Mouse (Mus musculus): Measurements from ENCODE around the gene Raet1d.
"Not testable (repeated sequence)": the region's sequence is repeated elsewhere in the genome, so short reads cannot be mapped to it uniquely, and the experiment has no call there.

Gene Raet1d

DNA sequence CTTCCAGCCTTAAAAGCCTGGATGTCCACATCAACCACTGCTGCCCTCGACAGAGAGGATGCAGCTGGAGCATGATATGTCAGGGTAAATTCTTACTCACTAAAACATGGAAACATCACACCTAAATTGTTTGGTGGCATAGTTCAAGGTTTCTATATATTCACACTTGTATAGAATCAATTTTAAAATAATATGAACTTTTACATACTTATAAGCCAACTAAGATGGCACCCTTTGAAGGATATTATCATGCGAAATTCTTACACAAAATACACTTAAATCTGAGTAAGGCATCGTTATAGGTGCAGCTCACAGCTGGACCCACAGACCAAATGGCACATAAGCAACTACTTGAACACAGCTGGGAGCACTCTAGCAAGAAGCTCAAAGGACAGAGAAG lies at the start of gene Raet1d:
Gene Raet1d (plus strand): TSS at position 301 of the 400 bp plus-strand sequence.
- not testable (repeated sequence) for DNase-seq (ENCODE audit: low read depth, low spot score)

- no peak for DNase-seq (ENCODE audit: low read depth, low spot score)
Observed at GRCm38 (mm10) chr10:22322858-22323257, 37.5 kb upstream of the Raet1d start.

DNA sequence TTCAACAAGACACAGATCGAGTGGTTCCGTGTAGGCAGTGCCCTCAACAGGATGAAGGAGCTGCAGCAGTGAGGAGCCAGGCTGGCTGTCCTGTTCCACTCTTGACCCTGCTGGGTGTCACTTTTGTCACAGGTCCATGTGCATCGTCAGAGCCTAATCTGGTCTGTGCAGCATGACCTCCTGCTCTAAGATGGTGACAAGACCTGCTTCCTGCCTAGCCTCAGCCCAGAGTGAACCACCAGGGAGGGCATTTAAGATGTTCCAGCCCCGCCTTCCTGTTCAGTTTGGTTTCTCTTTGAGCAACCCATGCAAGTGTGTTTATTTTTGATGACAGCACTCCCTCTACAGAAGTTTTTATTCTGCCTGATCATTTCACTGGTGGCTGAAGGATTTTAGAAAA lies 14.6 kb upstream of the Raet1d start:
- not testable (repeated sequence) for DNase-seq (ENCODE audit: low read depth, low spot score)

DNA sequence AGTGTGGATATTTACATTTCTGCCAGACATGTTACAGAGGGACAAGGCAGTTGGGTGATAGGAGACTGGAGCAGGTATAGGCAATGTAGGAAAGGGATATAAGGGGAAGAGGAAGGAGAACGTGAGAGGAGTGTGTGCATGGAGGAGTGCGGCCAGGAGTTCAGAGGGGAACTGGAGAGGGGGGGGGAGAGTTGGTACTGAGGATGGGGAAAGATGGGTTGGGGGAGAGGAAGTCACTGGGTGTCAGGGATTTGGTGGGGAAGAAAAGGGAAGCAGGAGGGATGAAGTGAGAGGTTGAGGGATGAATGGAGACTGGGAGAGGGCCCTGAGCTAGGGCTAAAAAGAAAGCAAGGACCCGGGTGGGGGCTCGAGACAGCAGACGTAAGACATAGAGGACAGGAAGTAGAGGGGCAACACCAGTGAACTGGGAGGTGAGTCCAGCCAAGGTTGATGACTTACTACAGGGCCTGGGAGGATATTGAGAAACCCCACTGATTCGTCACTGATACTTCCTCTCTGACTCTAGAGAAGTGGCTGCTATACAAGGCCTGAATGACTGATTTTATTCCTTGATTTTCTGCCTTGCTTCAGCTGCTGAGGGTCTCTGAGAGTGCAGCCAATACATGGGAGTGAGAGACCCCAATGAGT lies 6.7 kb upstream of the Raet1d start:
- DNase-seq (ENCODE audit: low read depth, low spot score): not testable (repeated sequence)

DNA sequence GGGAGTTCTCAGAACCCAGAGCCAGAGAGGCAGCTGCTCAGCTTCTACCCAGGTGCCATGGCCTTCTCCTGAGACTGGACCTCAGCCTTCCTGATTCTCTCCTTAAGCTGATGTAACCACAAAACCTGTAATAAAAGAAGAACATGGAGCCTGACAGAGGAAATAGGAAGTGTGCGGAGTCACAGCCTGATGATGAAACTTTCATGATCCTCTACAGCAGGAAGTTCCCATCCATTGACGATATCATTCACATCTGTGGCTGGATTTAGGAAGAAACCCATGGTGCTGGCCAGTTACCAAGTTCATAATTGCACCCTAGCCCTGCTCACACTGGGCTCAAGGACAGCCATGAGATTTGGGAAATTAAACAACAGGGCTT lies 6.2 kb upstream of the Raet1d start:
- not testable (repeated sequence) for DNase-seq (ENCODE audit: low read depth, low spot score)

- not testable (repeated sequence) for DNase-seq (ENCODE audit: low read depth, low spot score)
Observed at GRCm38 (mm10) chr10:22357373-22357772, 3.0 kb upstream of the Raet1d start.

- DNase-seq (ENCODE audit: low read depth, low spot score): not testable (repeated sequence)
Observed at GRCm38 (mm10) chr10:22360957-22361356, 605 bp downstream of the Raet1d start.

DNA sequence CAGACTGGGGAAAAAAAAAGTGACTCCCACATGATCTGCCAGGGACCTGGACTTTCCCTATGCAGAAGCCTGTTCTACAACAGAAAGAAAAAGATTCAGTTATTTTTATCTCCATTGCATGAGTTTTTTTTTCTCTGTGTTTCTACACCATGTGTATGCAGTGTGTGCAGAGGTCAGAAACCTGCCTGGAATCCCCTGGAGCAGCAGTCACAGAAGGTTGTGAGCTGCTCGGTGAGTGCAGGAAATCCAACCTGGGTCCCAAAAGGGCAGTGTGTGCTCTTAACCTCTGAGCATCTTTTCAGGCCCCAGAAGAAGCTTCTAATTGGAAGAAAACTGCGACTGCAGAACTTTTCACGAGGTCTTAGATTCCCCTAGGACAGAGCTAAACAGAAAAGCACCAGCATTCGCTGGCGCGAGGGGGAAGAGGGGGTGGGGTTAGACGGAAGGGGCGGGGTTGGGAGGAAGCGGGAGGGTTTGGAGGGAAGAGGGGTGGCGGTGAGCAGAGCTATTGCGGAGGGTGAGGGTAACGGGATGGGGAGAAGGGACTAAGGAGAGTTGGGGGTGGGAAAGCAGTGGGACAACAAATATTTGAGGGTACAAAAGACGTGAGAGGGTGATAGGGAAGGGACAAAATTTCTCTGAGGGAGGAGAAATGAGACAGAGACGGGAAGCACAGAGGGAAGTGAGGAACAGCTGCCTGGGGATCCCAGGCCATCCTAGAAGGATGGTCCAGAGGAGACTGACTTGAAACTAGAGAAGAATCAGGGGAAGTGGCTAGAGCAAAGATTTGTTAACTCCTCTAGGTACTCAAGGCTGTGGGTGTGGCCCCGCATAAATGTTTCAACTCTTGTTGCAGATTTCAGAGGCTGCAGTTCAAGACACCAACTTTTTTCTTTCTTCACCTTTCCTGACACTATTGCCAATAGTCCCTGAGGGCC lies 1.3 kb downstream of the Raet1d start:
- DNase-seq (ENCODE audit: low read depth, low spot score): peak; percentile 64

DNA sequence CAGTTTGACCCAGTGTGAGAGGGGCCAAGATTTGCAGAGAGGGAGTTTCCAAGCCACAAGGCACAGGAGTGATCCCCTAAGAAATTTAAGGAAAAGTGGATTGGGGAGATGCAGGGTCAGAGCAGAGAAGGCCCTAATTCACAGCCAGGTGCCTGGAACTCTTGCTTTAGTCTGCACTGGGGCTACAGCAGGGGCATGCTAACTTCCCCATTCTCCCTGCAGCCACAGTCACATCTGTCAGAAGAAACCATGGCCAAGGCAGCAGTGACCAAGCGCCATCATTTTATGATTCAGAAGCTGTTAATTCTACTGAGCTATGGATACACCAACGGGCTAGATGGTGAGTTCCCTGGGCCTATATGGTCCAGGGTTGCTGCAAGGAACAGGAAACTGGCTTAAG lies 2.1 kb downstream of the Raet1d start:
- not testable (repeated sequence) for DNase-seq (ENCODE audit: low read depth, low spot score)

GRCm38 (mm10) chr10:22364915-22365314 lies 4.6 kb downstream of the Raet1d start:
- DNase-seq (ENCODE audit: low read depth, low spot score): not testable (repeated sequence)

DNA sequence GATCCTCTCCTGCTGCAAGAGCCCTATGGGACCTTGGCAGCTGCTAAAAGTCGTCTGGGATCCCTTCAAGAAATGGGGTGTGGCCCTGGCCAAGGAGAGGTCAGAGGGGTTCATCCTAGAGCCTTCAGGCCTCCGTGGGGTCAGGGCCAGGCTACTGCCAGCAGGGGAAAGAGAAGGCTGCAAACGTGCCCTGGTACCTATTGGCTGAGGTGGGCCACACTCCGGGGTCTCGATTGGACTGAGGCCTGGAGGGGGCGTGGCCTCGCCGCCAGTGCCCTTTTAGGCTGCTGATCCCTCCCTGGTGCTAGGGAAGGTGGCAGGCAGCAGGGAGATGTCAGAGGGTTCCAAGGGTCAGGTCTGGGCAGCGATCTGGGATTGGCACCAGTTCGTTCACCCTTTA lies 20.9 kb downstream of the Raet1d start:
- peak; percentile 49 for DNase-seq (ENCODE audit: low read depth, low spot score)

GRCm38 (mm10) chr10:22390146-22390545 lies 29.8 kb downstream of the Raet1d start:
- DNase-seq (ENCODE audit: low read depth, low spot score): peak; percentile 52

DNA sequence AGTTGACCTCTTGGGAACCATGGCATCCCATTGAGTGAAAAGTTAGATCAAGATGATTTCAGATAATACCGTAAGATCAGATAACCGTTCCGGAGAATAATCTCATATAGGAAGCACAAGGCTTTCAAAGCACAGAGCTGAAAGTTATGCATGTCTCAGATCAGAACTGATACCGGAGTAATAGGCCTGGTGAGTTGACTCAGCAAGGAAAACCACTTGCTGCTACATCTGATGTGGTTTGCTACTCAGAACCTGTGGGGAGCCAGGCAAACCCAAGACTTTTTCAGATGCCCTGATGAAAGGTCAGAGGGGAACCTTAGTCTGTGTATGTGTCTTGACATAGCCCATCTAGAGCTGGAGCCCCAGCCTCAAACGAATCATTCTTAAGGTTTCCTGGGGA lies 31.3 kb downstream of the Raet1d start:
- DNase-seq (ENCODE audit: low read depth, low spot score): not testable (repeated sequence)

DNA sequence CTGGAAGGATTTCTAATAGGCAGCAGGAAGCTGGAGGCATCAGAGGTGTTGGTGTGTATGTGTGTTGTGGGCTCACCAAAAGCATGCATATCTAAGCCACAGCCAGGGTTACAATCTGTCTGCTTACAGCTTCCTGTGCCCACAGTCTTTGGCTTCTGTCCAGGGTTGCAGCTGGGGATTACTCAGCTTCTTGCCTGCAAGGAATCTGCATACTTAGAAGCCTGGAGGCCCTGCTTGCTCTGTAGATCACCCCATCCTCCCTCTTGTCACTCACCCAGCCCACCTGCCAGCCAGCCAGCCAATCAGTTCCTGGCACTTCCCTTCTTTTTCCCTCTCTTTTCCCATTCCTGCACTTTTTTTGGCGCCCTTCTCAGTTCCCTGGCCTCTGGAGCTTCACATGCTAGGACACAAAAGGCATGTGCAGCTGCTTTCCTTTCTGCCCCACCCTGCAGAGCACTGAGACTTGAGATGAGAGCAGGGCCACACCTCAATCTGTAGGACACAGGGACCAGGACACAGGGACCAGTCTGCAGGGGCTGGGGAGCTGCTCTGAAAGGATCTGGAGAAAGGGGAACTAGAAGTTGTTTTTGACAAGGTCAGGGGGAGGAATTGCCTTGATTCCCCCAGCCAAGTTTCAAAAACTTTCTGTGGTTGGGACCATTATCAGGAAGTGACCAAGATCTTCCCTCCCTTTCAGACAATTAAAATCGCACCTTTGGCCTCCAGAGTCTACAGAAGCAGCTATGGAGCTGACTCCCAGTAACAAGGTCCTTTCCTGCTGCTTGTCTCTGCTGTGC lies 32.9 kb downstream of the Raet1d start:
- not testable (repeated sequence) for DNase-seq (ENCODE audit: low read depth, low spot score)

DNA sequence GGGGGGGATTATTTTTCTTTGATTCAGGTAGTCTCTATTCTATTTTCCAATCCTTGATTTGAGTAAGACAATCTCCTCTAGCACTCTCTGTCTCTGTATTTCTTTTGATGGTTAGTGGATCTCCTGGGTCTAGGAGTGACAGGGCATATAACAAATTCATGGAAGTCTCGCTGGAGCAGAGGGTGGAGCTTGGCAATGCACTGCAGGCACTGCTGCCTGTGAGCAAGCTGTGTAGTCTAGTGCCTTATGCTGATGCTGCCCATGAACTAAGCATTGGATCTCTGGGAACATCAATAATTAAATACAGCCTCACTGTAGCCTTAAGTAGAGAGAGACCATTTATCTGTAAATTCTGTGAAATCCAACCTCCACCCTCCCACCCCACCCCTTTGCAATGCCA lies 36.3 kb downstream of the Raet1d start:
- not testable (repeated sequence) for DNase-seq (ENCODE audit: low read depth, low spot score)

DNA sequence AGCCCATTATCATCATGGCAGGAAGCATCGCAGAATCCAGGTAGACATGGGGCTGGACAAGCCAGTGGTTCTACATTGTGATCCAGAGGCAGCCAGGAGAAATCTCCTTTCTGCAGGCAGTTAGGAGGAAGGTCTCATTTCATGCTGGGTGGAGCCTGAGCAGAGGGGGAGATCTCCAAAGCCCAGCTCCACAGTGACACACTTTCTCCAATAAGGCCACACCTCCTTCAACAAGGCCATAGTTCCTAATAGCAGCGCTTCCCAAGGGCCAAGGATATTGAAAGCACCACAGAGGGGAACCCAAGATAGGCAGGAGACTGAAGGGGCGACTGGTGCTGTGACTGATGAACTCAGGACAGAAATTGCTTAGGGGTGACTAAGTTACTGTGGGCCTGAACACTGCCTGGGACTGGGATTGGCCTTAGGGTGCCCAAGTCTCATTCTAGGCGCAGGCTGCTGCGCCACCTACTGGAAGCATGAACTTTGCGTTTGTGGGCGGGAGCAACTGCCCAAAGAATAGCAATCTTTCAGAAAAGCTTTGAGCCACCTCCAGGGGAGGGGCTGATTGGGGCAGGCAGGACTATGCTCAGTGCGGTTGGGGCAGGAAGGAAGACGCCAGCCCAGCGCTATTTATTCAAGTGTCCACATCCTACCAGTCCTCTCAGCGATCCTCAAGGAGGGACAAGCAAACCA lies 42.0 kb downstream of the Raet1d start:
- peak; percentile 25 for DNase-seq (ENCODE audit: low read depth, low spot score)

GRCm38 (mm10) chr10:22413702-22414494 lies 53.5 kb downstream of the Raet1d start:
- not testable (repeated sequence) for DNase-seq (ENCODE audit: low read depth, low spot score)
